Mouse (Mus musculus) liver, embryonic 15.5 days (tissue): ENCODE data around the gene Mpp5. TPM values are rescaled to one million over a fixed set of nuclear protein-coding genes. Genes with fewer than 3 reads are reported as not detected.

ENCODE experiments used
- ATAC-seq: fragments of 200-750 bp; cut with Nextera tagmentation; 2 replicates; pipeline ENCODE4 v1.8.0; 2017; ENCODE audit warnings: moderate number of reproducible peaks, mild to moderate bottlenecking, moderate library complexity; ENCODE audit not compliant: insufficient read depth
- H3K27ac ChIP-seq: fragments of 300-500 bp; sonication (generic); replicated peaks from 2 replicates; pipeline ENCODE4 v1.5.1; 2015; ENCODE audit warnings: mild to moderate bottlenecking, inconsistent platforms
- H3K27me3 ChIP-seq: fragments of 300-500 bp; sonication (generic); 2 replicates; pipeline ENCODE4 v1.6.1; 2015; ENCODE audit warnings: mild to moderate bottlenecking, inconsistent platforms
- H3K36me3 ChIP-seq: fragments of 300-500 bp; sonication (generic); replicated peaks from 2 replicates; pipeline ENCODE4 v1.6.1; 2015; ENCODE audit warnings: moderate library complexity, mild to moderate bottlenecking, inconsistent platforms
- H3K4me1 ChIP-seq: fragments of 300-500 bp; sonication (generic); replicated peaks from 2 replicates; pipeline ENCODE4 v1.6.1; 2015; ENCODE audit warnings: inconsistent platforms
- H3K4me2 ChIP-seq: fragments of 300-500 bp; sonication (generic); 2 replicates; pipeline ENCODE4 v1.6.1; 2015; ENCODE audit warnings: moderate library complexity, mild to moderate bottlenecking, inconsistent platforms
- H3K4me3 ChIP-seq: fragments of 300-500 bp; sonication (generic); replicated peaks from 2 replicates; pipeline ENCODE4 v1.5.1; 2015; ENCODE audit warnings: mild to moderate bottlenecking, inconsistent platforms
- H3K9ac ChIP-seq: fragments of 300-500 bp; sonication (generic); 2 replicates; pipeline ENCODE4 v1.6.1; 2015; ENCODE audit warnings: moderate library complexity, mild to moderate bottlenecking, inconsistent platforms
- H3K9me3 ChIP-seq: fragments of 300-500 bp; sonication (generic); replicated peaks from 2 replicates; pipeline ENCODE4 v1.6.1; 2016; ENCODE audit warnings: inconsistent platforms
- WGBS: fragments of 180-500 bp; shearing (Covaris S2); methylation state at CpG from one replicate; pipeline ENCODE4 v1.1.7; 2015; ENCODE audit warnings: mixed read lengths; ENCODE audit not compliant: insufficient replicate concordance; 5-methylcytosine and 5-hydroxymethylcytosine counted together
- polyA plus RNA-seq: library from polyadenylated mRNA; unstranded; fragments of >200 nt; fragmentation: Nextera tagmentation; extraction: Ambion mirVana; gene quantifications from 2 replicates; pipeline ENCODE4 v1.2.1, GENCODE M21; 2015

Mpp5 gene
- polyA plus RNA-seq, 1 experiment from 2014 or later: 7.9 TPM

GRCm38 (mm10) chr12:78848246-78848645 is 99.5 kb downstream of the Mpp5 start:
- Histone ChIP-seq H3K9me3 (no peaks in the 10 kb centered on the region), H3K4me1 (no peaks in the 10 kb centered on the region), H3K27ac (no peak overlapping the region), H3K4me3 (no peak overlapping the region), H3K4me2 (no peak overlapping the region), H3K36me3 (peaks cover 60% of the 10 kb centered on the region), H3K9ac (no peak overlapping the region), H3K27me3 (no peaks in the 10 kb centered on the region)
- 85% methylated on average over 4 of the region's 4 CpGs for WGBS
- no peak for ATAC-seq

DNA sequence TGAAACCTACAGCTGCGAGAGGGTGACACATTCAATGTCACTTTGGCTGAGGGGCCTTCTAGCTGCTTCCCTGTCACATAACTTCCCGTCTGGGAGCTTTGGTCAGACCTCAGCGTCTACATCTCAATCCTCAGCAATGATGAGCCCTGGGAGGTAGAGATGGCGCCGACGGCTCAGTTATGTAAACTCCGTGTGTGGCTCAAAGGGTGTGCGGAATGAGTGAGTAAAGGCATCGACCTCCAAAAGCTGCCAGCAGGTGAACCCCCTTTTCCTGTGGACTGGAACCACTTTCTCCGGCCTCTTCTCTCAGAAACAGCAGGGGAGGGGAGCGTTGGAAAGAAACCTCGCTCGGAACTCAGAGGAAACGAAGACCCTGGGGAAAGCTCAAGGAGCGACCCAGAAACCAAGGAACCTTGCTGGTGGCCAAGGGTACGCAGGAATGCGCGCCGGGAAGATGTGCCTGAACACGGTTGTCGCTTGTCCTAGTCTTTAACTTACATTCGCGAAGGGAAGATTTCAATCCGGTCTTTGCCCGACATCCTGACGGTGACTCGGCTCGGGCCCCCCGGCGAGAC is 112.3 kb downstream of the Mpp5 start:
- peaks cover 16% of the 10 kb centered on the region for H3K36me3 ChIP-seq
- no peak; the same call in 1 of the 2 replicates for ATAC-seq
- peak overlapping the region; percentile 81 for H3K4me2 ChIP-seq
- H3K27me3 ChIP-seq: no peaks in the 10 kb centered on the region
- peak overlapping the region; percentile 92 for H3K4me3 ChIP-seq
- H3K9me3 ChIP-seq: no peaks in the 10 kb centered on the region
- H3K4me1 ChIP-seq: peaks cover 41% of the 10 kb centered on the region
- peak overlapping the region; percentile 87 for H3K9ac ChIP-seq
- peak overlapping the region; percentile 92 for H3K27ac ChIP-seq
- under 1% methylated on average over 30 of the region's 30 CpGs for WGBS

GRCm38 (mm10) chr12:78861496-78862253 is 113.0 kb downstream of the Mpp5 start, which contains the start of the genes Atp6v1d and Eif2s1:
TSS of gene Atp6v1d (minus strand) at chr12:78861638.
TSS of gene Eif2s1 (plus strand) at chr12:78861819.
- H3K4me2 ChIP-seq: peak within 1 kb of the TSS; percentile 81
- H3K9me3 ChIP-seq: no peaks in the 10 kb centered on the region
- H3K9ac ChIP-seq: peak within 1 kb of the TSS; percentile 87
- peaks cover 41% of the 10 kb centered on the region for H3K4me1 ChIP-seq
- H3K27me3 ChIP-seq: no peaks in the 10 kb centered on the region
- WGBS: under 1% methylated on average over 55 of the region's 55 CpGs
- H3K36me3 ChIP-seq: peaks cover 9% of the 10 kb centered on the region
- H3K4me3 ChIP-seq: peak within 1 kb of the TSS; percentile 92
- ATAC-seq: peak; percentile 99
- H3K27ac ChIP-seq: peak within 1 kb of the TSS; percentile 92

- Histone ChIP-seq H3K27me3 (no peaks in the 10 kb centered on the region), H3K4me3 (peak overlapping the region; percentile 92), H3K27ac (peak overlapping the region; percentile 92), H3K9ac (peak overlapping the region; percentile 87), H3K9me3 (no peaks in the 10 kb centered on the region), H3K4me2 (peak overlapping the region; percentile 81), H3K36me3 (peaks cover 14% of the 10 kb centered on the region), H3K4me1 (peaks cover 41% of the 10 kb centered on the region)
- under 1% methylated on average over 22 of the region's 22 CpGs for WGBS
- ATAC-seq: peak; percentile 33
Observed at GRCm38 (mm10) chr12:78862254-78862730, 113.6 kb downstream of the Mpp5 start.

- Histone ChIP-seq H3K36me3 (peaks cover 39% of the 10 kb centered on the region), H3K9ac (no peak overlapping the region), H3K9me3 (no peaks in the 10 kb centered on the region), H3K4me1 (peaks cover 27% of the 10 kb centered on the region), H3K4me3 (no peak overlapping the region), H3K27me3 (no peaks in the 10 kb centered on the region), H3K4me2 (peak overlapping the region; percentile 66; the same call in 1 of the 2 replicates), H3K27ac (no peak overlapping the region)
- ATAC-seq: no peak
- 91% methylated on average over 1 of the region's 1 CpGs for WGBS
Observed at GRCm38 (mm10) chr12:78865434-78865833, 116.7 kb downstream of the Mpp5 start.

GRCm38 (mm10) chr12:78868115-78868514 is 119.4 kb downstream of the Mpp5 start:
- no peak overlapping the region for H3K27ac ChIP-seq
- no peak for ATAC-seq
- no peaks in the 10 kb centered on the region for H3K27me3 ChIP-seq
- no peaks in the 10 kb centered on the region for H3K9me3 ChIP-seq
- 56% methylated on average over 1 of the region's 1 CpGs for WGBS
- H3K4me1 ChIP-seq: peaks cover 16% of the 10 kb centered on the region
- no peak overlapping the region for H3K9ac ChIP-seq
- no peak overlapping the region for H3K4me2 ChIP-seq
- H3K4me3 ChIP-seq: no peak overlapping the region
- peaks cover 53% of the 10 kb centered on the region for H3K36me3 ChIP-seq

- no peak for ATAC-seq
- Histone ChIP-seq H3K4me1 (no peaks in the 10 kb centered on the region), H3K36me3 (peaks cover 70% of the 10 kb centered on the region)
Observed at GRCm38 (mm10) chr12:78874581-78874980, 125.9 kb downstream of the Mpp5 start.

GRCm38 (mm10) chr12:78890062-78890461 is 141.4 kb downstream of the Mpp5 start:
- H3K4me1 ChIP-seq: no peaks in the 10 kb centered on the region
- no peaks in the 10 kb centered on the region for H3K9me3 ChIP-seq
- no peaks in the 10 kb centered on the region for H3K27me3 ChIP-seq
- no peak overlapping the region for H3K27ac ChIP-seq
- H3K4me3 ChIP-seq: no peak overlapping the region
- H3K9ac ChIP-seq: no peak overlapping the region
- no peak overlapping the region for H3K4me2 ChIP-seq
- H3K36me3 ChIP-seq: peaks cover 98% of the 10 kb centered on the region
- 49% methylated on average over 1 of the region's 1 CpGs for WGBS
- ATAC-seq: no peak

More at GRCm38 (mm10) chr12:78874581-78874980, 125.9 kb downstream of the Mpp5 start:
- H3K27ac ChIP-seq: no peak overlapping the region
- H3K9ac ChIP-seq: no peak overlapping the region
- no peaks in the 10 kb centered on the region for H3K9me3 ChIP-seq
- no peak overlapping the region for H3K4me2 ChIP-seq
- 84% methylated on average over 3 of the region's 3 CpGs for WGBS
- no peak overlapping the region for H3K4me3 ChIP-seq
- no peaks in the 10 kb centered on the region for H3K27me3 ChIP-seq

Other genes with a start within 250 kb of the Mpp5 start
- not detected in 2 replicates for gene Fam71d, start 57.4 kb upstream of the Mpp5 start, polyA plus RNA-seq
- 23.8 and 24.4 TPM in 2 replicates for gene Atp6v1d, start 112.7 kb downstream of the Mpp5 start, polyA plus RNA-seq
- gene Eif2s1, start 112.9 kb downstream of the Mpp5 start, polyA plus RNA-seq: 166 and 171 TPM in 2 replicates
- gene Plek2, start 158.1 kb downstream of the Mpp5 start, polyA plus RNA-seq: 41.4 and 46.1 TPM in 2 replicates